Mouse (Mus musculus) CD4-positive helper T cell, adult 2 months (primary cell): ENCODE results near the gene Cyp1b1.

ENCODE experiments used
- DNase-seq: peaks from one replicate; pipeline ENCODE4 v3.0.0-alpha.2; 2012; ENCODE audit warnings: low read depth, missing footprints, low spot score

Gene Cyp1b1

DNA sequence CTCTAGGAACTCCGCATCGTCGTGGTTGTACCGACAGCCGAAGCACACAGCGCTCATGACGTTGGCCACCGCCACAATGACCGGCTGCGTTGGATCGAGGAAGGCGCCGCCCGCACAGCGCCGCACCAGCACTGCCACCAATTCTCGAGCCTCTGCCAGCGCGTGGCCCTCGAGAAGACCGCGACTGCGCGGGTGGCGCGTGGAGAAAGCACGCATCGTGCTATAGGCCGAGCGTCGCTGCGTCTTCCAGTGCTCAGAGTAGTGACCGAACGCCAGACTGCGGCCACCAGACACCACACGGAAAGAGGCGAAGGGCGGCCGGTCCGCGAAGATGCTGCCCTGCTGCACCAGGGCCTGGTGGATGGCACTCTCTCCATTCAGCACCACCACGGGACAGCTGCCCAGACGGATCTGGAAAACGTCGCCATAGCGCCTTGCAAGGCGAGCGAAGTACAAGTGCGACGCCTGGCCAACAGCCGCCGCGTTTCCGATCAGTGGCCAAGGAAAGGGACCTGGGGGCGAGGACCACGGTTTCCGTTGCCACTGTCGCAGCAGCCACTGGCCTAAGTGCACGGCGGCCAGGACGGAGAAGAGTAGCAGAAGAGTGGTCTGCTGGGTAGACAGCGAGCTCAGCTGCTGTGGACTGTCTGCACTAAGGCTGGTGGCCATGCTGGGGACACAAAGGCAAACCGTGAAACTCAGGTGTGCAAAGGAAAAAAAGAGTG, 1.1 kb downstream of the Cyp1b1 start:
- DNase-seq: peak; percentile 8

DNA sequence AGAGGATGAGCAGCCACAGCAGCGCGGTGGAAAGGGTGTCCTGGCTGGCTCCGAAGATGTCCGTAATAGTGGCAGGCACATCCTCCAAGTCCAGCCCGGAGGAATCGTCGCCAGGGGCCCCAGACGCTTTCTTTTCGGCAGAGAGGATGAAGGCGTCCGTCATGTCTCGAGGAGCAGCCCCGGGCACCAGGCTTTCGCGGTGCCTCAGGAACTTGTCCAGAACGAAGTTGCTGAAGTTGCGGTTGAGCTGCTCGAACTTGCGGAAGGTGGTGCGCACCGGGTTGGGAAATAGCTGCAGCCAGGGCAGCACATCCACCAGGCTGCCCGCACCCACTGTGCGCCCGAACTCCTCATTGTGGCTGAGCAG, 1.6 kb downstream of the Cyp1b1 start:
- DNase-seq: peak; percentile 8

DNA sequence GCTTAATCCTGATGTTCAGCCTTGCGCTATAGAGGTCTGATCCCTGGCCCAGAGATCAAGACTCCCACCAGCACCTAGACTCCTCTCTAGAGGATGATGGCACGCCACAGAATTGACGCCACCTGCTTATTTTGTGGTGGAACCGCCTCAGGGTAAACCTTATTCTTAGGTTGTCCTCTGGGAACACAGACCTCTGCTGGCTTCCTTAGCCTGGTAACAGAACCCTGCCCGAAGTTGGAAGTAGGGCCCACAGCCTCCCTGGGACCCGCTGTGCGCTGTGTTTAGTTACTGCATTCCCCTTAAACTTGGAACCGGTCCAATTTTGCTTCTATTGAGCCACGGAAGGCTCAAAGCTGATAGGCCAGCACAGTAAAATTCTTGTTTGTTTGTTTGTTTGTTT, 2.3 kb downstream of the Cyp1b1 start:
- no peak for DNase-seq

DNA sequence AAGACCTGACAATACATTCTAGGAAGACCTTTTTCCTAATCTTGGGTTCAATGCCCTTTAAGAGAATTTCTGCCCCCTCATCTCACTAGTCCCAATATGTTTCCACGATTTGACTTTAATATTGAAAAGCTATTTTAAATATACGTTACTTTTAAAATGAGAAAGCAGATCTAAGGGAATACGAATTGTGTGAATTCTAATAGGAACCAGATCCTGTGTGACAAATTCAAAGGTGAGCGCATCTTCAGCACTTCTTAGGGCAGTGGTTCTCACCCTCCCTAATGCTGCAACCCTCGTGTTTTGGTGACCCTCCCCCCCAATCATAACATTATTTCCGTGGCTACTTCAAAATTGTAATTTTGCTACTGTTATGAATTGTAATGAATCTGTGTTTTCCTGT, 2.9 kb downstream of the Cyp1b1 start:
- no peak for DNase-seq

DNA sequence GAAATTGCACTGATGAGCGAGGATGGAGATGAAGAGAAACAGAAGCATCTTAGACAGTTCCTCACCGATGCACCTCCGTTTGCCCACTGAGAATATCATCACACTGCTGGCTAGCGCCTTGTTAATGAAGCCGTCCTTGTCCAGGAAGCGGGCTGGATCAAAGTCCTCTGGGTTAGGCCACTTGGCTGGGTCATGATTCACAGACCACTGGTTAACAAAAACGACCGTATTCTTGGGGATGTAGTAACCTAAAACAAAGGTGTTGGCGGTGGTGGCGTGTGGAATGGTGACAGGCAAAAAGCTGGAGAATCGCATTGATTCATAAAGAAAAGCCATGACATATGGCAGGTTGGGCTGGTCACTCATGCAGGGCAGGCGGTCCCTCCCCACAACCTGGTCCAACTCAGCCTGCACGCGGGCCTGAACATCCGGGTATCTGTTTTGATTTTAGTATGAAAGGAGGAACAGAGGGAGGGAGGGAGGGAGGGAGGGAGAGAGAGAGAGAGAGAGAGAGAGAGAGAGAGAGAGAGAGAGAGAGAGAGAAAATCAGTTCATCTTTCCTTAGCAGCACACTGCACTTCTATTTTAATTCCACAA, 4.5 kb downstream of the Cyp1b1 start:
- no peak for DNase-seq

DNA sequence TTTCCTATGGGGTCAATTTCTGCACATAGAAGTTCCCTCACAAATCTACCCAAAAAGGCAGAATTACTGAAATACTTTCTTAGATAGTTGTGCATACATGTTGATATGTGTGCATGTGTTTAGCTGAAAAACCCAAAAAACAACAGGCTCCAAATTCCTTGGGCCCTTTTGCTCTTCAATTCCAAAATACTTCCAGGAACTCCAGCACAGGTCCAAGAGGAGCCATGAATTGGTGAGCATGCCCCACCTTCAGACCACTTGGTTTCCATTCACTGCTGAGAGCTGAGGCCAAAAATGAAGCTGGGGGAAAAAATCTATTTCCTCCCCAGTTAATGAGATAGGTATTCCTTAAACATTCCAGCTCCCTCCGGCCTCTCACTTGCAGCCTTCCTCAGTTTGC, 5.1 kb downstream of the Cyp1b1 start:
- no peak for DNase-seq

DNA sequence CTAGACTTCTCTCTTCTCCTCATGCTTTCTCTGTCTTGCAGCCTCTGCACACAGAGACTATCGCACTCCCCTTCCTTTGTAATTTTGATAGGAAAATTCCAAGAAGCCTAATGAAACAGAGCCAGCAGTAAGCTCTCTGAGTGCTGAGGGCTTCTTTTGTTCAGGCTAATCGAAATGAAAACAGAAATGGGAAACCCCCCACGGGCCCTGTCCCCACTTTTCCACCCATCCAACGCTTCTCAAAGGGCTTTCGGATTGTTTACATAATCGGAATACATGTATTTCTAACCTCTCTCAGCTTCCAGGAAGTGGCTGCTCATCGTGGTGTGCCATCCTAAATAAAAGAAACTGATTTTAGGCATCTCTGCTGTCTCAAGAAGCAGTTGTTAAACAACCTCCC, 6.7 kb downstream of the Cyp1b1 start:
- DNase-seq: no peak

DNA sequence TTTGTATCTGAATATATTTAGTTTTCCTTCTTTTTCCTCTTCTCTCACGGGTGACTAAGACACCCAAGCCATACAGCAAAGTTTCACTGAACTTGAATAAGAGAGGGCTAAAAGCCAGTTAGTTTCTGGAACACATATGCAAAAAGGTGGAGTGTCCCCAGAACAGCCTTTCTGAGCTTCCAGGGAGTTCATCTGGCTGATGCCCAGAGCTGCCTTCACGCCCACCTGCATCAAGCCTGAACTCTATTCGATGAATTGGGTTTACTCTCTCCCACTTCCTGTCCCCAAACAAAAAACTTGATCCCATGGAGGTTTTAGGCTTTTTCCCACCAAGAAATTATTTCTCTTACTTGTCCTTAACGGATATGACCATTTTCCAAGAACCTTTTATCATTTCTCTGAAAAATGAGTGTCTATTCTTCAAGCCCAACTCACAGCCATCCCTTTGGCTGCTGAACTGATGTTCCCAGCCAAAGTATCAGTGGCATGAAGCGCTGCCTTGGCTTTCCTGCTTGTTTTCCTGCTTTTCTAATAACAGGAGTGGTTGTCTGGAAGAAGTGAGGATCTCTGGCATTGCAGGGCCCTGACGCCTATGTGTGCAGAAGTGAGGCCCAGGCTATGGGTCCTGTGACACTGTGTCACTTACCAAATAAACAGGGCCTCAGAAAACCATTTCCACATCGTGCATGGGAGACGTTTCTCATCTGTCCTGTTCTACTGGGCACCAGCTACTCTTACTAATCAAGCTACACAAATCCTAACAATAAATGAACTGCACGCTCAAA, 9.0 kb downstream of the Cyp1b1 start:
- DNase-seq: no peak

DNA sequence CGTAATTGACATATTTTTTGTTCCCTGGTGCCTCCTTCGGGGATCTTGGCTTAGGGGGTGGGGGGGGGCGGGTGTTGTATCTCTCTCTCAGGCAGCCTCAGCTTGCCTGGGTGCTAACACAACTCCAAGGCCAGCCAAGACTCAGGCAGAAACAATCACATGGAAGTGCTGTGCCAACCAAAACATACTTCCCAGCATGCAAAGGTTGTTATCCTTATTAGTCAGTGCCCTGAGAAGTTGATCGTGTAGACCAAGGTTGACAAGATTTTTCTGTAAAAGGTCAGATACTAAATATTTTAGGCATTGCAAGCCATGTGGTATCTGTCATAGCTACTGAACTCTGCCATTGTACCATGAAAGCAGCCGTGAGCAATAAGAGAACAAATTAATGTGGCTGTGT, 14.0 kb downstream of the Cyp1b1 start:
- DNase-seq: no peak

DNA sequence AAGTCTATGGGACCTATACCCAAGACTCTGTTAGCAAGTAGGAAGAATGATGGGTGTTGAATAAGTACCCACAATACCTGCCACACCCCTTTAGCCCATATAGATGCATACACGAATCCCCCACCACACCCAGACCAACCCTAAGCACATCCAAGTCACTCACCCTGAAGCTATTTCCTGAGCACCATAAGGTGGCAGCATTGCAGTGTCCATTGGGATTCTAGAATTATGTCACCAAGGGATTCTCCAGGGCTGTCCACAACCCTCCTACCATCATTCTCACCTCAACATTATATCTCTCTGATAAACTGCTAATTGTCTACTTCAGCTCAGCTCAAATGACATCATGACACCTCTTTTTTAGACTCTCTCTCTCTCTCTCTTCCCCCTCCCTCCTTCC, 15.7 kb downstream of the Cyp1b1 start:
- DNase-seq: peak; percentile 7

DNA sequence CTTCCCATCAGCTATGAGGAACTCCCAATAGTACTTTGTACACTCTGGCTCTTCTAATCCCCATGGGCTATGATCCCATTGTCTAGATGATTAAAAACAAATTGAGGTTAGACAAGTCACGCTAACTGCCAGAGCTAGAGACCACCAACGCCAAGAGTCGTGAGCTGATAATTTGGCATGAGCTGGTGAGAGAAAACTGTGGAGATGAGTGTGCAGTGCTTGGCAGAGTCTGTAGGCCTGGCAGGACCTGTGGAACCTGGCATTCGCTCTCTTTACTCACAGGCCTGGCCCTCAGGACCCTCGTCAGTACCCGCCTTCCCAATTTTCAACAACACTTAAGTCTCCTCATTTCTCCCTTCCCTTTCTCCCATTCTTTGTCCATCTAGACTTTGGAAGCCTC, 19.3 kb downstream of the Cyp1b1 start:
- DNase-seq: no peak

DNA sequence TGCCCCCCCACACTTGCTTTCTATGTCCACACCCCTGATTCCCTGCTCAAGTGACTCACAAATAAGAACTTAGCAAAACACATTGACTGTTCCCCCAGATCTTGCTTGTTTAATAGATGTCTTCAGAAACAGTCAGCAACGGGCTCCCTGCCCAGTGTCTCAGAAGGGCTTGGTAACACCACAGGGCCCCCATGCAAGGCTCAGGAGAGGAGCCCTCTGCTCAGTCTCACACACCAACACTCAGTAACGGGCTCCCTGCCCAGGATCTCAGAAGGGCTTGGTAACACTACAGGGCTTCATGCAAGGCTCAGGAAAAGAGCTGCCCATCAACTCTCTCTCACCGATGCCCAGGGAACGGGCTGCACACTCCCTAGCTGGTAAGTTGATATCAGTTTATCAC, 19.8 kb downstream of the Cyp1b1 start:
- DNase-seq: no peak

DNA sequence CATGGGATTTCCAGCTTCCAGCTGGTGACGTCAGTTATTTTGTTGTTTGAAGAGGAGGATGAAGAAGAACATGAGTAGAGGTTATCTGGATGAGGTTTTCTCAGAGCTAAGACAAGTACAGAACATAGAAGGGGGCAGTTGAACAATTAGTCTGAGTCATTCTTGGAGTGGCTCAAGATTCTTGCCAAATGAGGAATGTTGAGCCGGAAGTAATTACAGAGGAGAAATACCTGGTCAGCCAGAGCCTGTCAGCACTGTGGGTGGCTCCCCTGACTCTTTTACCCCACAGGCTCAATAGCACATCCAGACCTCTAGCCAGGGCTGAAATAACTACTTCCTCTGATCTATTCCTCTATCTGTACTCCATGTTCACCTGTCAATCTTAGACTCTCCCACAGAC, 44.0 kb downstream of the Cyp1b1 start:
- DNase-seq: no peak

DNA sequence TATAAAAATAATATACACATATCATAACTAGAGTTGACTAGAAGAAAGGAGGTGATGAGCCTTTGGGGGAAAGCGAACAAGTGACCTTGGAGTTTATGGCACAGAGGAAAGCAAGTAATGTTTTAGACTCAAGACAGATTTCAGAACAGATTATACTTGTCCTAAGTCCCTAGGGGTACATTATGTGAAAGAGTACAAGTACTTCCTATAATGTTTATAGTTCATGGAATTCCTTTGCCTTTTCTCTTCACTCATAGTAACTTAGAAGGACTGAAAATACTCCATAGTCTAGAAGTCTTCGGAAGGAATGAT, 50.8 kb downstream of the Cyp1b1 start:
- no peak for DNase-seq

DNA sequence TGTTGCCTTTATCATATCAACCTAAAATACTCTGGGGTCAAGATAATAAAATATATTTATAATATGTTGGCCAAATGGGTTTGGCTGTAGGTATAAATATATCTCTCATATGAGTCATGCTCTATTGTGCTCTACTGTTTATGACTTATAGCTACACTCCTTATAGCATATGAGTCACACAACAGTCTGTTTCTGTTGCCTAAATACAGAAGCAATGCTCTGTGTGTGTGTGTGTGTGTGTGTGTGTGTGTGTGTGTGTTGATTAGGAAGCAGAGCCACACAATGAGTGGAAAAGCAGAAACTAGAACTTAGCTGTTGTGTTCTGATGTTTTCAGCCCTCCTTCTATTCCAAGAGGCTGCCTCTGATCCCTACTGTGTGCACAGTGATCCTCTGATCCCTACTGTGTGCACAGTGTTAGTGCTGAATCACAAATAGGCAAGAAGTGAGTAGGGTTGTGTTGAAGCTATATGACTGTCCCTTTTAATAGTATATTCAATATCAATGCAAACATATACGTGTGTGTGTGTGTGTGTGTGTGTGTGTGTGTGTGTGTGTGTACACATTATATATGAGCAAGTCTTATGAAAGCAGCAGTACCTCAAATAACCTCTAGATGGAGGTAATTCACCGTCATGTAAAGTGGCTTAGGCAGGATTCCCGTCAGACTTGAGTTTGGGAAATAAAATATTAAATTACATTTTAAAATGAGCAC, 51.3 kb downstream of the Cyp1b1 start:
- DNase-seq: peak; percentile 47

DNA sequence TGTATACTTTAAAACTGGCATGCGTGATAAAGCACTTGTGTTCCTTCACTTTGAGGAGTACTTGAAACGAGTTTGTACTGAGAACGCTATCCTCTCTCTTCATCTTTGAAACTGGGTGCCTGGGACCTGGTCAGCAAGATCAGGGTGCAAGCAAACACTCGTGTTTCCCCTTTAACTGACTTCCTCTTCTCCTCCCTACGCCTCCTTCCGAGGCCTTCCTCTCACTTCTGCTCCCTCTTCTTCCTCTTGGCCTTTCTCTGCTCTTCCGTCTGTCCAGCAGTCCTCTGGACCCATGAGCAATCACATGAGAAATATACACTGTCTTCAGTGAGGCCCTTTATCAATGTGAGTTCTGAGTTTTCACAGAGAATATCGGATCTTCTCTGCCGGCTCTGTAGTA, 53.0 kb downstream of the Cyp1b1 start:
- DNase-seq: no peak

DNA sequence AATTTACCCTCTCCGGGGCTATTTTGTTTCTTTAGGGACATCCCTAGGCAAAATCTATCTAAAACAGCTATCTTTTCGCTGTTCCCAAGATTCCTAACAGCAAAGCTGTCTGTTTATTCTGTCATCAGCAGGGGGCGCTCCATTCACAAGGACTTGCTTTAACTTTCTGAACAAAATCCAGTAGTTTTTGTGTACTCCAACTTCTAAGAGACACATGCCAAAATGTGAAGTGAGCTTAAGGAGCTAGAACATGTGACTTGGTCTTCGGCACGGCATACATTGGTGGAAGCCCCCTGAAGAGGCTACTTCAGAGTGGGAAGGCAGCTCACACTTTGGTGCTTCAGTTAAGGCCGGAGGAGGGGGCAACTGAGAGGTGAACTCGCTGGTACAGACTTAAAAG, 53.5 kb downstream of the Cyp1b1 start:
- DNase-seq: peak; percentile 40

DNA sequence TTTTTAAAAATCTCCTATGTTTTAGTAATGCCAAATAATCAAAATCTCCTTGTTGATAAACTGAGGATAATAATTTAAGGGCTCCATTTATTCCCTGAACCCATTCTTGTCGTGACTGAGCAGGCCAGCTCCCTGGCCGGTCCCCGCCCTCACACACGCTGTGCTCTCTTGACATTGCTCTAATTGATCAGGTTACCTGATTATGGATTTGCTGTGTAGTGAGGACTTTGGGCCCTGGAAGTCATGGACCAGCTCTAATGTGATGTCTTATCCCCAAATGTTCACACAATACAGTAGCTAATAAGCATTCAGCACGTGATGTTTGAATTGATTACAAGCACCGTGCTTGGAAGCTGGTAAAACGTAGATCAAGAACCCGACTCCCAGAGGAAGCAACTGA, 56.0 kb downstream of the Cyp1b1 start:
- no peak for DNase-seq

DNA sequence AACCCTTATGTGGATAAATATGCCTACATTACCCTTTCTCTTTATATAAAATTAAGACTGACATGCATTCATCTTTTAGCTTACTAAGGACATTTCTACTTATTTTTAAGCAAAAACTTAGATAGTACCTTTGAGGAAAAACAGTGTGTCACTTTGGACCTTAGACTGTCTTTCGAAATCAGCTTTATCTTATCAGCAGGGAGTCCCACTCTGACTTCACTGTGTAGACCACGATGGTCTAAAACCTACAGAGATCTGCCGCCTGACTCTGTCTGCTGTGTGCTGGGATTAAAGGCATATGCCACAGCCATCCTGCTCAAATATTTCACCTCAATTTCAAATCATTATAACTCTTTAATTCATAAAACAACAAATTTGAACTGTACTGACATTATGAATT, 56.4 kb downstream of the Cyp1b1 start:
- DNase-seq: no peak

DNA sequence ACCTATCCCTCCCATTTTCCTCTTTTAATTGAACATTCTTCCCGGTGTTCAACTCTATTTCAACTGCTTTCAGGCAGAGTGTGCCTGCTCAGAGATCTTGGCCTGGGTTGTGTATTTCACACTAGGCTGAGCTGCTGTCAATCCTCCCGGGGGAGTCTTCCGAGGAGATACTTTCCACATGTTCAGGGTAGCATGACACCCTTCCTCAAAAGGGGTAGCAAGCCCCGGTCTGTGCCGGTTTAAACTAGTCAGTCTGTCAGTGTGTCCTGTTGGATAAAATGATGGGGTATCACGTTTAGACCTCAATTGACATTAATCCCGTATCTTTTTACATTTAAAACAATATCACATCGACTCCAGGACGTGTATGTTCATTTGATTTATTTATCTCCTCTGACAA, 57.1 kb downstream of the Cyp1b1 start:
- DNase-seq: no peak

DNA sequence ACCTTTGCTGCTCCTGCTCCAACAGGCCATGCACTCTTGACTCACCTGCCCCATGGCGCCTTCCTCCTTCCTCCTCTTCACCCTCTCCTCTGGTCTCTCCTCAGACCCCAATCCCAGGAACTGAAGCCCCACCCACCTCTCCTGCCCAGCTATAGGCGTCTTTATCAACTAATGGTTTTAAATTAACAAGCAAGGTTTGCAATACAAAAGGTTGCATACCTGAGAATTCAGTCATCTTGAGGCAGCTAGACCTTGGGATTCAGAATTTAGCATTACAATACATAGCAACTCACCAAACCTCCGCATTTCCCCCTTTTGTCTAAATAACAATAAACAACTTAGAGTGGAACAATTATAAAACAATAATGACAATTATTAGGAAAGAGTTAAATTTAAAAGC, 60.7 kb downstream of the Cyp1b1 start:
- no peak for DNase-seq

DNA sequence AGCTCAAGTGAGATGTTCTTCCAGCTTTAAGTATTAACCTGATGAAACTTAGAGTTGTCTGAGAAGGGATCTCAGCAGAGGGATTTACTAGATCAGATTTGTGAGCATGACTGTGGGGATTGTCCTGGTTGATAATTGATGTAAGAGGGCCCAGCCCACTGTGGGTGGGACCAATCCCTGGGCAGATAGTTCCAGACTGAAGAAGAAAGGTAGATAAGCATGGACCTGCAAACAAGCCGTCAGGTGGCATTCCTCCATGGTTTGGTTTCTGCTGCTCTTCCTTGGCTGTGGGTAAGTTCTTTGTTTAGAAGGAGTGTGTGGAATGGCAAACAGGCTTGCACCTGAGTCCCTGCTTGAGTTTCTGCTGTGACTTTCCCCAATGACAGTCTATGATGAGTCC, 61.7 kb downstream of the Cyp1b1 start:
- no peak for DNase-seq
